11 mouse cellular contexts compared by ENCODE assay signal in the genomic region with DNA sequence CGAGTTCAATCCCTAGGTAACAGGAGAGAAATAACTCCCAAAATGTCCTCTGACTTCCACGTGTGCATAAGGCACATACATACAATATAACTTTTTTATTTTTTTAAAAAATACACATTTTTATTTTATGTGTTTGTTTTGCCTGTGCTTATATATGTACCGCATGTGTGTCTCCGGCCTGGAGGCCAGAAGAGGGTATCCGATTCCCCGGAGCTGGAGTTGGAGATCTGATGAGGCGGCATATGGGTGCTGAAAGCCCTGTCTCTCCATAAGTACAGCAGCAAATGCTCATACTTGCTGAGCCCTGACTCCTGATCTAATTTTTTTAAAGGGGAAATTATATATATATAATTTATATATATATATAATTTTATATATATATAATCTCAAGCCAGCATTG.
DNase-seq lines count a peak whose midpoint lies in the region; ATAC-seq and TF ChIP-seq lines count a peak whose summit lies in the region.
"Had no signal": no experiment of that assay in that cellular context is flagged by ENCODE, and none has a peak within 500 bp of the region (broad histone marks: within the 10 kb centered on the region; RNA-seq: fewer than 3 reads in every experiment).

No protein-coding gene starts in this region.

- no peak for ATAC-seq in kidney, embryonic 15.5 days (replicated peaks; ENCODE audit: low FRiP score)
- ATAC-seq in forebrain, embryonic 15.5 days (replicated peaks) = no peak
- no peak for ATAC-seq in midbrain, postnatal 0 days (ENCODE audit: low FRiP score)

- no peaks in the 10 kb centered on the region for H3K36me3 ChIP-seq in kidney, embryonic 15.5 days
- H3K36me3 ChIP-seq in forebrain, embryonic 15.5 days = no peaks in the 10 kb centered on the region
- no peaks in the 10 kb centered on the region for H3K36me3 ChIP-seq in midbrain, postnatal 0 days (ENCODE audit: insufficient read depth, low read length)
- H3K36me3 ChIP-seq: liver, embryonic 13.5 days had no signal

- DNase-seq in cerebellum, adult 11-12 months = peak; percentile 42
- DNase-seq in cerebellum, postnatal 4 days (ENCODE audit: low spot score in 2 of 2) = no peak
- DNase-seq in kidney, postnatal 4 days = no peak
- no peak for DNase-seq in midbrain, postnatal 0 days (ENCODE audit: low spot score)
- no peak for DNase-seq in yolk sac, embryonic 10.5 days (ENCODE audit: low spot score)
- DNase-seq in thymus, postnatal 25 days = no peak
- DNase-seq: liver, embryonic 13.5 days; thymus, postnatal 36 days had no signal

- H3K9ac ChIP-seq in kidney, embryonic 15.5 days = no peak overlapping the region
- no peak overlapping the region for H3K9ac ChIP-seq in forebrain, embryonic 15.5 days (replicated peaks)
- H3K9ac ChIP-seq in midbrain, postnatal 0 days (replicated peaks; ENCODE audit: low read length, poor library complexity, severe bottlenecking) = no peak overlapping the region

- peak overlapping the region; percentile 100 for H3K27ac ChIP-seq in kidney, embryonic 15.5 days
- peak overlapping the region; percentile 98 for H3K27ac ChIP-seq in forebrain, embryonic 15.5 days (replicated peaks)
- H3K27ac ChIP-seq in midbrain, postnatal 0 days (ENCODE audit: low read depth, low read length) = 0 out of 2 replicates have a peak overlapping the region, but pooled peaks have one; percentile 78

- no peak overlapping the region for H3K4me3 ChIP-seq in kidney, embryonic 15.5 days (replicated peaks)
- no peak overlapping the region for H3K4me3 ChIP-seq in forebrain, embryonic 15.5 days
- H3K4me3 ChIP-seq in midbrain, postnatal 0 days (ENCODE audit: low read depth, low read length) = no peak overlapping the region
- H3K4me3 ChIP-seq: erythroblast, embryonic 14.5 days had no signal

- no peak for TF ChIP-seq CTCF in midbrain, postnatal 0 days (IDR thresholded peaks at IDR 0.05)

- 78% methylated on average over 7 of the region's 7 CpGs for WGBS in kidney, embryonic 15.5 days
- WGBS in forebrain, embryonic 15.5 days = 84% methylated on average over 7 of the region's 7 CpGs
- WGBS in midbrain, postnatal 0 days = 79% methylated on average over 7 of the region's 7 CpGs

- peaks cover 74% of the 10 kb centered on the region for H3K4me1 ChIP-seq in kidney, embryonic 15.5 days
- H3K4me1 ChIP-seq in forebrain, embryonic 15.5 days = peaks cover 71% of the 10 kb centered on the region
- H3K4me1 ChIP-seq in midbrain, postnatal 0 days (ENCODE audit: insufficient read depth, low read length) = peaks cover 52% of the 10 kb centered on the region

- no peaks in the 10 kb centered on the region for H3K9me3 ChIP-seq in kidney, embryonic 15.5 days (replicated peaks)
- no peaks in the 10 kb centered on the region for H3K9me3 ChIP-seq in forebrain, embryonic 15.5 days
- H3K9me3 ChIP-seq in midbrain, postnatal 0 days (ENCODE audit: low read length) = no peaks in the 10 kb centered on the region
- H3K9me3 ChIP-seq: liver, embryonic 13.5 days had no signal

- H3K27me3 ChIP-seq in kidney, embryonic 15.5 days = no peaks in the 10 kb centered on the region
- no peaks in the 10 kb centered on the region for H3K27me3 ChIP-seq in forebrain, embryonic 15.5 days
- no peaks in the 10 kb centered on the region for H3K27me3 ChIP-seq in midbrain, postnatal 0 days (ENCODE audit: insufficient read depth, low read length)

- no peak overlapping the region for H3K4me2 ChIP-seq in kidney, embryonic 15.5 days
- H3K4me2 ChIP-seq in forebrain, embryonic 15.5 days (replicated peaks) = no peak overlapping the region
- H3K4me2 ChIP-seq in midbrain, postnatal 0 days (ENCODE audit: low read depth, low read length, poor library complexity, severe bottlenecking) = no peak overlapping the region
